Mouse (Mus musculus) megakaryocyte, embryonic 14.5 days (primary cell): ENCODE data around the gene 1700028J19Rik. TPM values are rescaled to one million over a fixed set of nuclear protein-coding genes. Genes with fewer than 3 reads are reported as not detected.
"Not testable (repeated sequence)": the region's sequence is repeated elsewhere in the genome, so short reads cannot be mapped to it uniquely, and the experiment has no call there.

Experiments used
- H3K27me3 ChIP-seq: replicated peaks from 2 replicates; pipeline ENCODE3; 2012; ENCODE audit warnings: inconsistent platforms
- H3K36me3 ChIP-seq: replicated peaks from 2 replicates; pipeline ENCODE3; 2012; ENCODE audit warnings: low read length, inconsistent platforms, mixed read lengths
- H3K4me1 ChIP-seq: 2 replicates; pipeline ENCODE4 v1.6.1; 2012; ENCODE audit warnings: inconsistent platforms
- H3K4me3 ChIP-seq: replicated peaks from 2 replicates; pipeline ENCODE3; 2012; ENCODE audit warnings: moderate library complexity, mild to moderate bottlenecking, inconsistent platforms
- H3K9me3 ChIP-seq: 2 replicates; pipeline ENCODE4 v1.6.1; 2012; ENCODE audit warnings: inconsistent platforms
- FLI1 ChIP-seq: IDR thresholded peaks from 2 replicates; pipeline ENCODE4 v1.6.1; 2012; ENCODE audit warnings: low read length, inconsistent platforms, mixed read lengths
- GATA1 ChIP-seq: IDR thresholded peaks from 3 replicates; pipeline ENCODE4 v1.6.1; 2012; ENCODE audit warnings: mixed read lengths, low read length, inconsistent platforms, borderline replicate concordance
- polyA plus RNA-seq: library from polyadenylated mRNA; stranded (reverse); fragments of >175 nt; gene quantifications from 2 replicates; pipeline ENCODE4 v1.2.3, GENCODE M21; 2012; ENCODE audit warnings: low replicate concordance; ENCODE audit not compliant: insufficient read depth

1700028J19Rik gene
- polyA plus RNA-seq, 1 experiment, result not detected

DNA sequence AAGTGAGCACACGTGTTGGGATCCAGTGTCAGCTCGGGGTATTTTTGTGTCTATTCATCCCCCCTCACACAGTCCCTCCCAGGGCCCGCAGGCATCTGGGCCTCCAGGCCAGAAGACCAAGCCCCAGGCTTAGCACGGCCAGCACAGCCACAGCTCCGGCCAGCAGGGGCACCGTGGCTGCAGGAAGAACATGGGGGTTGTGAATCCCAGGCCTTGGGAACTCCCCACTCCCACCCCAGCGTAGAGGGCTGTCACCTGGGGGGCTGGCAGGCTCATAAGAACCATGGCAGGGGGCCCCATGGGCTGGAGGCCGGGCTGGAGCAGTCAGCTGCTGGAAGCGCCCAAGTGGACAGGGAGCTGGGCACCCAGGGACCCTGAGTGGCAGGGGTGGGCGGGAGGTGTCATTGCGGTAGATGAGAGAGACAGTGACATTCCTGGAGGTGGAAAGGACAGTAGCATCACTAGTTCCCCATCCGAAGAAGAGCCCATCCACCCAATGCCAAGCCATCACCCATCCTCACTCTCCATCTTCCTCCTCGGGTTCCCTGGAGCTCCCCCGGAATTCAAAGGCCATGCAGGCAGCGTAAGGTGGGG, 6.6 kb upstream of the 1700028J19Rik start:
- Histone ChIP-seq H3K36me3 (peaks cover 61% of the 10 kb centered on the region), H3K4me3 (no peak overlapping the region), H3K4me1 (peaks cover 50% of the 10 kb centered on the region)

GRCm38 (mm10) chr7:44250732-44251275, 4.3 kb upstream of the 1700028J19Rik start:
- peaks cover 64% of the 10 kb centered on the region for H3K36me3 ChIP-seq
- not testable (repeated sequence) for H3K9me3 ChIP-seq, H3K4me3 ChIP-seq, H3K27me3 ChIP-seq
- H3K4me1 ChIP-seq, result peaks cover 61% of the 10 kb centered on the region

More for the DNA sequence above, 6.6 kb upstream of the 1700028J19Rik start:
- Histone ChIP-seq H3K27me3 (peaks cover 3% of the 10 kb centered on the region), H3K9me3 (no peaks in the 10 kb centered on the region)
- TF ChIP-seq GATA1, result no peak
- no peak for TF ChIP-seq FLI1

DNA sequence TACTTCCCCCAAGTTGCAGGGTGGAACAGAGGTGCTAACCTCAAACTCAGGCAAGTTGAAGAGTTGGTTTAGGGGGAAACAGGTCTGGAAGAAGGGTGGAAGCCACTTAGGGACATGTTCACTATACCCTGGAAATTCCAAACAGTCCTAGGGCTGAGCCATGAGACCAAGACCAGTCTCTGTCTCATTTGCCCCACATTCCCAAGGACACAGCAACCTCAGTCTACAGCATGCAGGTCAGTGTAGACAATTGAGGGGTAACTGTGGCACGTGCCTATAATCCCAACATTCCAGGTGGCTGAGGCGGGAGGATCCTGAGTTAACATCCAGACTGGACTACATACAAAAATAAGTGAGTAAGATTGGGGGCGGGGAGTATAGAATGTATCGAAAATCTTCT, 2.8 kb upstream of the 1700028J19Rik start:
- Histone ChIP-seq H3K27me3 (no peaks in the 10 kb centered on the region), H3K4me1 (peaks cover 66% of the 10 kb centered on the region), H3K9me3 (0 out of 2 replicates have a peak, but pooled peaks cover under 1% of the 10 kb centered on the region), H3K4me3 (no peak overlapping the region), H3K36me3 (peaks cover 59% of the 10 kb centered on the region)
- TF ChIP-seq GATA1, result no peak
- no peak for TF ChIP-seq FLI1

GRCm38 (mm10) chr7:44247971-44248370, 1.5 kb upstream of the 1700028J19Rik start:
- no peaks in the 10 kb centered on the region for H3K27me3 ChIP-seq
- H3K9me3 ChIP-seq, result peaks cover 3% of the 10 kb centered on the region; the same call in 1 of the 2 replicates
- peaks cover 63% of the 10 kb centered on the region for H3K4me1 ChIP-seq
- H3K36me3 ChIP-seq, result peaks cover 47% of the 10 kb centered on the region
- TF ChIP-seq GATA1 (no peak), FLI1 (no peak)
- H3K4me3 ChIP-seq, result peak overlapping the region; percentile 65

- Histone ChIP-seq H3K27me3 (peaks cover 4% of the 10 kb centered on the region), H3K4me3 (peak overlapping the region; percentile 96), H3K36me3 (peaks cover 37% of the 10 kb centered on the region), H3K4me1 (peaks cover 58% of the 10 kb centered on the region), H3K9me3 (peaks cover 3% of the 10 kb centered on the region; the same call in 1 of the 2 replicates)
- no peak for TF ChIP-seq FLI1
- no peak for TF ChIP-seq GATA1
These were observed 532 bp upstream of the 1700028J19Rik start for GRCm38 (mm10) chr7:44246984-44247470.

GRCm38 (mm10) chr7:44244080-44244479, 2.4 kb downstream of the 1700028J19Rik start:
- Histone ChIP-seq H3K4me3 (peak overlapping the region; percentile 18), H3K36me3 (peaks cover 12% of the 10 kb centered on the region), H3K27me3 (peaks cover 14% of the 10 kb centered on the region), H3K9me3 (peaks cover 3% of the 10 kb centered on the region; the same call in 1 of the 2 replicates), H3K4me1 (peaks cover 60% of the 10 kb centered on the region)
- TF ChIP-seq FLI1 (no peak), GATA1 (no peak)

DNA sequence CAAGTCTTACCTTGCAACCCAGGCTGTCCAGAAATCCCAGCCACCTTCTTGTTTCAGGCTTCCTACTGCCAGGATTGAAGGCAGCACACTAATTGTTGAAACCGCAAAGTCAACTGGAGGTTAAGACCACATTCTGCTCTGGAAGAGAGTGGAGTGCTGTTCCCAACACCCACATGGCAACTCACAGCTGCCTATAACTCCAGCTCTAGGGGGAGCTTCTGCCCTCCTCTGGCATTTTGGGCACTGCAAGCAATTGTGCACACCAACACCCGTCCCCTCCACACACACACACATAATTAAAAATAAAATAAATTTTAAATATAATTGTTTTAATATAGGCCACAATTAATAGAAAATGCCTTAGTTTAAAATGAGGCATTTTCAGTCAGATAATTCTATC, 5.3 kb downstream of the 1700028J19Rik start:
- peaks cover 31% of the 10 kb centered on the region for H3K27me3 ChIP-seq
- no peak for TF ChIP-seq GATA1
- no peak for TF ChIP-seq FLI1

GRCm38 (mm10) chr7:44240712-44241111, 5.8 kb downstream of the 1700028J19Rik start:
- peaks cover 47% of the 10 kb centered on the region for H3K4me1 ChIP-seq
- peaks cover 3% of the 10 kb centered on the region; the same call in 1 of the 2 replicates for H3K9me3 ChIP-seq
- TF ChIP-seq FLI1 (no peak), GATA1 (no peak)
- H3K36me3 ChIP-seq, result no peaks in the 10 kb centered on the region
- H3K4me3 ChIP-seq, result peak overlapping the region; percentile 8
- peaks cover 36% of the 10 kb centered on the region for H3K27me3 ChIP-seq

More for the DNA sequence above, 5.3 kb downstream of the 1700028J19Rik start:
- Histone ChIP-seq H3K9me3 (peaks cover 3% of the 10 kb centered on the region; the same call in 1 of the 2 replicates), H3K36me3 (no peaks in the 10 kb centered on the region), H3K4me1 (peaks cover 48% of the 10 kb centered on the region), H3K4me3 (no peak overlapping the region)

DNA sequence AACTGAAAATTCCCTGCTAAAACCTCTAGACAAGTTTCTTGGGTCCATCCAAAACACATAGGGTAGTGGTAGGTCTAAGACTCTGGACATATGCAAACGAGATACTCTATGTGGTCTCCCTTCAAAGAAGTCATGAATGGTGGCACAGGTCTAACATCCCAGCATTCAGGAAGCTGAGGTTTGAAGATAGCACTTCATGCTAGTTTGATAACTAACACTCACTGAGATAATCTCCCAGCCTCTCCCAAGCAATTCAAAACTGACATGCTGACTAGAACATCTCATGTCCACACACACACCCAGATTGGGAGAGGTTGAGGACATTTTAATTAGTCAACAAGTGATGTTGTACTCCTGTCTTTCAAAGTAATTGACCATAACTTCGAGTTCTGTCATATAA, 6.6 kb downstream of the 1700028J19Rik start:
- TF ChIP-seq FLI1 (no peak), GATA1 (no peak)
- no peak overlapping the region for H3K4me3 ChIP-seq
- no peaks in the 10 kb centered on the region for H3K36me3 ChIP-seq
- H3K4me1 ChIP-seq, result peaks cover 39% of the 10 kb centered on the region
- H3K27me3 ChIP-seq, result peaks cover 37% of the 10 kb centered on the region
- H3K9me3 ChIP-seq, result peaks cover 3% of the 10 kb centered on the region; the same call in 1 of the 2 replicates

- TF ChIP-seq GATA1 (no peak), FLI1 (no peak)
These were observed 10.6 kb downstream of the 1700028J19Rik start, which contains the start of gene Gm36864 for GRCm38 (mm10) chr7:44235909-44236308. Gene Gm36864 (plus strand): TSS chr7:44236177.

More at GRCm38 (mm10) chr7:44235909-44236308, 10.6 kb downstream of the 1700028J19Rik start, which contains the start of gene Gm36864:
- Histone ChIP-seq H3K36me3 (no peaks in the 10 kb centered on the region), H3K4me1 (peaks cover 29% of the 10 kb centered on the region), H3K27me3 (peaks cover 45% of the 10 kb centered on the region), H3K9me3 (no peaks in the 10 kb centered on the region), H3K4me3 (no peak within 1 kb of the TSS)
